Mouse (Mus musculus) cerebellum, postnatal 4 days (tissue): Measurements from ENCODE around the gene Mtrf1.
"Not testable (repeated sequence)": the region's sequence is repeated elsewhere in the genome, so short reads cannot be mapped to it uniquely, and the experiment has no call there.

Experiments used
- DNase-seq, 2 experiments: peaks; one replicate each; pipeline ENCODE4 v3.0.0; 2022; ENCODE audit warnings: low spot score in 2 of 2, mixed read lengths in 1 of 2

The Mtrf1 gene

DNA sequence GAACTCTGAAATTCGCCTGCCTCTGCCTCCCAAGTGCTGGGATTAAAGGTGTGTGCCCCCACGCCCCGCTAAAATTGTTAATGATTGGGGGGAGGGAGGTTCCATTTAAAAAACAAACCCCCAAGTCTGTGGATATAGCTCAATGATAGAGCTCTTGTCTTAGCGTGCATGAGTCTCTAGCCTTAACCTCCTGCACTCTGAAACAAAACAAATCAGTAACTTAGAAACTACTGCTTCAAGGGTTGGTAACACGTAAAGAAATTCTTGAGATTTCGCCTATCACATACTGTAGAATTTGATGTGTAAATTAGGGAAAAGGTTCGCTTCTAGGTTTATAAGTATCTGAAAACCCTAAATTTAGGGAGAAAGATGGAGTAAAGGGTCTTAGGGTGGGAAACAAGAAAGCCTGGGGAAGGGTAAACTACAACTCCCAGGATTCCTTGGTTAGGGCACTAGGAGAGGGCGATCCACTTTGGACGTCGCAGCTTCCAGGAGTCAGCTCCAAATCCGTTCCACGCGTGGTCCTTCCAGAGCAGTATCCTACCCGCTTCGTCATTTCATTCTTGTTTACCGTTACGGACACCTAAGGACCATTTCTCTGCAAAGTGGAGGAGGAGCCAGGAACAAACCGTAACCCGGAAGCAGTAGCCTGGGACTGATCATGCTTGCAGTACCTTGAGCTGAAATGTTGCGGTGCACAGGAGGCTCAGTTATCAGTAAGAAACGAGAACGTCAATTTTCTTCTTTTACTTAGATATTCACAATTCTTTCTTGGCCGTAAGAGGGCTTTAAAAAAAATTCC lies at the start of gene Mtrf1:
Mtrf1 (plus strand) TSS at position 452 of the 802 bp plus-strand sequence.
- peak in 1 of 2 experiments; percentile 47 for DNase-seq

GRCm38 (mm10) chr14:79358055-79358454 lies 39.5 kb upstream of the Mtrf1 start:
- DNase-seq = no peak

DNA sequence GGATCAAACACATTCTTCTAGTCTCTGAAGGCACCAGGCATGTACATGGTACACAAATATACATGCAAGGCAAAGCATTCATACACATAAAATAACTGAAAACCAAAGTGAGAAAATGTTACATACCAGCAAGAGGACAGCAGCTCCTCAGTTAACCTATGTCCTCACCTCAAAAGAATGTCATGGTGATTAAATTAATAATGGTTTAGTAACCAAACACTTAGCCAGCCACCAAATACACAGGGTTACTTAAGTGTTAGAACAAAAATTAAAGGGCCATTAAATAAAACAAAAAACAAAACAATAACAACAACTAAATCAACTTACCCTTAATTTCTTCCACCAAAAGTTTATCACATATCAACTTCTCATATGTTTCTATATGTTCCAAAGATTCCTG lies 20.5 kb upstream of the Mtrf1 start:
- no peak for DNase-seq

DNA sequence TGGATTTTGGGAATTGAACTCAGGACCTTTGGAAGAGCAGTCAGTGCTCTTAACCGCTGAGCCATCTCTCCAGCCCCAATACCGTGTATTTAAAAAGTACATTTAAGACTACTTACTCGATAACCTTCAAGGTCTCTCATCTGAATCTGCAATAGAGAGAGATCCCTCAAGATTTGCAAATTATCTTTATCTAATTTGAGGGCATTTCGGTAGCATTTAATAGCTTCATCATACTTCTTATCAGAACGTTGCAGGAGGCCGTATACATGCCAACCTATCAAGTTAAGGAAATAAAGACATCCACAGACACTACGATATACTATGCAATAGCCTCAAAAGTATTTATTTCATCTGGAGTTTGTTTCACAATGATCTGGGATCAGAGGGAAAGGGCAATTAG lies 14.5 kb upstream of the Mtrf1 start:
- DNase-seq = no peak

DNA sequence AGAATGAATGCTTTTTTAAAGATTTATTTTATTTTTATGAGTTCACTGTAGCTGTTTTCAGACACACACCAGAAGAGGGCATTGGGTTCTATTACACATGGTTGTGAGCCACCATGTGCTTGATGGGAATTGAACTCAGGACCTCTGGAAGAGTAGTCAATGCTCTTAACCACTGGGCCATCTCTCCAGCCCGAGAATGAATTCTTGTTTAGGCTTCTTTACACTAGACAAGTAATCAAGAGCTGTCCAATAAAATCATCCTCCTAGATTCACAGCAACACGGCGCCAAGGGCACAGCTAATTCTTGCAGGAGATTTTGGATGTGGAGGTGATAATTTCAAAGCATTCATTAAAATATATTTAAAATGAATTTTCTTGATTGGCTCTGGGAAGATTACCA lies 9.3 kb upstream of the Mtrf1 start:
- no peak for DNase-seq

DNA sequence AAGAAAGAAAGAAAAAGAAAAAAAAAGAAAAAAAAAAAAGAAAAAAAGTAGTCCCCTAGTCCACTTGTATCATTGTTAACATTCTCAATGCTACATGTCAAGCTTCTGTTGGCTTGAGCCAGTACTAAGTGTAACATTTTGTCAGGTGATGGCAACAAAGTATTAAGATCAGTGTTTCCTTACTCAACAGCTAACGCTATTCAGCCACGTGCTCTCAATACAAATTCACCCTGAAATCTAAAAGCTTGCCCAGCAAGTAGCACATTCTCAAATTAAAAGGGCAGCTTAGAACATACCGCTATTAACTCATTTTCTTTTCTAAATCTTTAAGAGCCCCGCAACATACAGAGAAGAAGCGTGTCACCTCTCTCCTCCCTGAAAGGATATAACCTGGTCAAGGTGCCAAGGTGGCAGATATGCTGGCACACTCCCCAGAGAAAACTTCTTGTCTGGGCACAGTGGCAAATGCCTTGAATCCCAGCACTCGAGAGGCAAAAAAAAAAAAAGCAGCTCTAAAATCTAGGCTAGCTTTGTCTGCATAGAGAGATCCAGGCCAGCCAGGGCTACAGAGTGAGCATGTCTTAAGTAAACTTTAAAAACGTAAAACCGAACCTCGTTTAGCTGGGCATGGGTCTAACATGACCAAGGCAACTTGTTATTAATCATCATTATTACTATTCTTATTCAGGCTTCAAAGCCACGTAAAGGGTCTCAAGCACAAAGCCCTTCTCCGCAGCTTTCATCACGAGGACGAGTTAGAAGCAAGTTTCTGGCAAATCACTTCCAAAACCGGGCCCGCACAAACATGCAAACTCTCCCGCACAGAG lies 7.9 kb upstream of the Mtrf1 start:
- DNase-seq = peak in 1 of 2 experiments; percentile 9

DNA sequence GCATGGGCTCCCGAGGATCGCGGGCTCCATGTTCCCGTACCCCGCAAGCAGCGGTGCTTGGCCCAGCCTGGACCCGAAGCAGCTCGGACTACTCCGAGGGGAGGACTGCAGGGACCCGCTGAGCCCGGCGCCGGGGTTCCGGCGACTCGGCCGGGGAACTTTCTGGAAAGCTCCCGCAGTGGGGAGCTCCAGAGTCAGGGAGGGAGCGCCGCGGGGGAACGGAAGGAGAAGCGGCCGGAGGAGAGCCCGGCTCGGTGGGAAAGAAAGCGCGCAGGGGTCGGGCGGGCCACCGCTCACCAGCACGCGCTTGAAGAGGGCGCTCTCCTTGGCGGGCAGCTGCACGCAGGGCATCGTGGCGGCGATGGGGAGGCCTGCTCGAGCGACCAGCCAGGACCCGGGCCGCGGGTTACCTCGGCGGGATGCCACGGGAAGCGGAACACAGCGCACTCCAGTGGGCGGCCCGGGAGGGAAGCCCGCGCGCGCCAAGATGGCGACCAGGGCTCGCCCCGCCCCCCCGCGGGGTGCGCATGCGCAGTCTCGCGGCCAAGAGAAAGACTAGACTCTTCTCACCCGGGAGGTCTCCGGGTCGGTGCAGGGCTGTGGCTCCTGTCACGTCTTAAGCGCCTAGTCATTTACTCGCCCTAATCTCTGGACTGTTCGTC lies 7.2 kb upstream of the Mtrf1 start, which contains the start of gene Naa16:
Naa16 (minus strand) TSS at position 514 of the 662 bp plus-strand sequence.
- DNase-seq = peak; percentile 91 to 96

DNA sequence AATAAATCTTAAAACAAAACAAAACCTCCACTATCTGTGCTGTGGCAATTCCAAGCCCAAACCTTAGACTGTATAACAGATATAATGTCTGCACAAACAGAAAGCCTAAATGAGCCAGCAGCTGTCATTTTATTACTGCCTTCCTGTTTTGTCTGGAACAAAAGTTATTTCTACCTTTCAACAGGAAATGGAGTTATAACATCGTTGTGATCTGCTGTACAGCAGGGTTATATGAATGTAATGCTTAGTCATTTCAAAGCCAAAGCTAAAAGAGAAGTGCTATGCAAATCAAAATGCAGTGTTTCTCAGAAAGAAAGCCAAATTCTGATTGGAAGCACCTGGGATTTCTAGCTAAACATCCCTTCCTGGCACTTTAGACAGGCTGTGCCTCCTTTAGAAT lies 4.3 kb upstream of the Mtrf1 start:
- no peak for DNase-seq

DNA sequence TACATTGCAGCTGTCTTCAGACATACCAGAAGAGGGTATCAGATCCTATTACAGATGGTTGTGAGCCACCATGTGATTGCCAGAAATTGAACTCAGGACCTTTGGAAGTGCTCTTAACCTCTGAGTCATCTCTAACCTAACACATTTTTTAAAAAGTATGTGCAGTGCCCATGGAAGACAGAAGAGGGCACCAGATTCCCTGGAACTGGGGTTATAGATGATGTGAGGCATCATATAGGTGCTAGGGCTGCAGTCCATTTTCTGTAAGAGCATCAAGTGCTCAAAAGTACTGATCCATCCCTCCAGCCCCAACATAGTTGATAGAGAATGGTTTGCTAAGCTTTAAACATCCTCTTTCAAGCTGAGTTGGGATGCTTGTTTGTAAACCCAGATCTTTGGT lies 3.0 kb upstream of the Mtrf1 start:
- no peak for DNase-seq

- DNase-seq = no peak
These were observed 10.1 kb downstream of the Mtrf1 start for GRCm38 (mm10) chr14:79407641-79408040.

DNA sequence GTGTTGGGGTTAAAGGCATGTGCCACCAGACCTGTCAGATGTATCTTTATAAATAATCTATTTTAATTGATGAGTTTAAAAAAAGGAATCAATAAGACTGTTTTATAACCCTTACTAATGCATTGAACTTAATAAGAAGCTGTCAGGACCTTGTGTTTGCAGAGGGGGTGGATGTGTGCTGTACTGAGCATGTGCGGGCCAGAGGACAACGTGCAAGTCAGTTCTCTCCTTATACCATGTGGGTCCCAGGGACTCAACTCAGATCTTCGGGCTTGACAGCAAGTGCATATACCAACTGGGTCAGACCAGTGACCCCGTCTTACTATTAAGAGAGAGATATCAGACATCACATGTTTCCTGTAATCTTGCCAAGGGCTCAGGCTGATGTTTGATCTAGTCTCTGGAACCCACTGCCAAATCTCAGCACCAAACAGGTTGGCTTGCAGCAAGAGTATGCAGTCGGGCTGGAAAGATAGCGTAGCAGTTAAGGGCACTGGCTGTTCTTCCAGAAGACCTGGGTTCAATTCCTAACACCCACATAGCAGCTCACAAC lies 11.8 kb downstream of the Mtrf1 start:
- DNase-seq = no peak

DNA sequence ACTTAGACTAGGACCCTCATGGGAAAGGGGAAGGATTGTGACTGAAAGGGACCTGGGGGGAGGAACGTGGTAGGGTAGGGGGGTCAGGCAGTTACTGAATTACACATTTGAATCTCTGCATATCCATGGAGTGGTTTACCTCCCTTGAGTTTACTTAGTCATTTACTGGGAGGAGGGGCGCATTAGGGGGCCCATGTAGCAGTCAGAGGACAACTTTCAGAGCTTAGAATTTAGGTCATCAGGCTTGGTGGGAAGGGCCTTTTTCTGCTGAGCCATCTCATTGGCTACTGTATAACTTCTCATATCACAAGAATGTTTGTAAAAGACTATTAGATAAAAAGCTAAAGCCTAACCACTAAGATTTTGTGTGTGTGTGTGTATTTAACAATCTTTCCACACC lies 13.1 kb downstream of the Mtrf1 start:
- DNase-seq = no peak

- no peak for DNase-seq
These were observed 15.5 kb downstream of the Mtrf1 start for GRCm38 (mm10) chr14:79413121-79413520.

- no peak for DNase-seq
These were observed 22.6 kb downstream of the Mtrf1 start for GRCm38 (mm10) chr14:79420083-79420685.

DNA sequence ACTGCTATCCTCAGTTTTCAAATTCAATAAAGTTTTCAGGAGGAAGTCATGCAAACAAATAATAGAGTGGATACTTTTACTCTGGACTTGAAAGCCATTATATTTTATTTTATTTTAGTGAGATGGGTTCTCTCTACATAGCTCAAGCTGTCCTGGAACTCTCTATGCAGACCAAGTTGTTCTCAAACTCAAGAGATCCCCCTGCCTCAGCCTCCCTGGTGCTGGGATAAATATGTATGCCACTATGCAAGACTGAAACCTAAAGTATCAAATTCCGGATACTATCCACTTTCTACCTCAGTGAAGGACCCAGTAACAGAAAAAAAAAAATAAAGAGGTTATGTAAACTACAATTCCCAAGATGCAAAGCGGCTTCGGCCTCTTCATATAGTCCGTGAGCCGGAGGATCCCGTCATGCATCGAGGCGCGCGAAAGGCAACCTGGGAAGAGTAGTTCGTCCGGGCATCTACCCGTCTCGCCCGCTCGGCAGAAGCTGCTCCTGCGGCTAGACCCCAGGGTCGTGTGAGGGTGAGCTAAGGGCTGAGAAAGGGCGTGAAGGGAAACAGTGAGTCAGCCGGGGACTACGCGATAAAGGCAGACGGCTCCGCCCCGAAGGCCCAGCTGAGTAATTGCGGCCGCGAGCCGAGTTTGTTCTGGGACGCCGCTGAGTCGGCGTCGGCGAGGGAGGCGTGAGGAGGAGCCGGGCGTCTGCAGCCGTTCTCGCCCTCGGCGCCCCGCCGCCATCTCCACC lies 28.6 kb downstream of the Mtrf1 start, which contains the start of gene Kbtbd7:
Kbtbd7 (plus strand) TSS at position 533 of the 751 bp plus-strand sequence.
- peak; percentile 72 to 86 for DNase-seq

- DNase-seq = not testable (repeated sequence)
These were observed 29.3 kb downstream of the Mtrf1 start for GRCm38 (mm10) chr14:79426730-79427365.

GRCm38 (mm10) chr14:79434068-79434467 lies 36.5 kb downstream of the Mtrf1 start:
- no peak for DNase-seq

- no peak for DNase-seq
These were observed 43.1 kb downstream of the Mtrf1 start for GRCm38 (mm10) chr14:79440655-79441054.

DNA sequence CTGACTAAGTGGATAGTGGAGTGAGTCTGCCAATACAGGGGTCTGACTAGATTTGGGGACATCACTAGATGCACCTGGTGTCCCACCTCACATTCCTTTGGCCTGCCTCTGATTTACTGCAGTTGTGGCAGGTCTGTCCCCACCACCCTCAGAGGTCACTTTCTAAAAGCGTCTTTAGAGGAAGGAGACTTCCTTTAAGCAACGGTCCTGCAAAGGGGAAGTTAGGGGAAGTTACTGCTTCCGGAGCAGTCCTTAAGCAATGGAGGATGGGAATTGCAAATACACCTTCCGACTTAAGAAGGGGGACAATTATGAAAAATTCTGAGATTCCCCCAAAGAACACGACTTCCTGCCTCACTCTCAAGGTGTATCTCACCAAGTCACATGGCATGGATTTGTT lies 43.9 kb downstream of the Mtrf1 start:
- DNase-seq = no peak

DNA sequence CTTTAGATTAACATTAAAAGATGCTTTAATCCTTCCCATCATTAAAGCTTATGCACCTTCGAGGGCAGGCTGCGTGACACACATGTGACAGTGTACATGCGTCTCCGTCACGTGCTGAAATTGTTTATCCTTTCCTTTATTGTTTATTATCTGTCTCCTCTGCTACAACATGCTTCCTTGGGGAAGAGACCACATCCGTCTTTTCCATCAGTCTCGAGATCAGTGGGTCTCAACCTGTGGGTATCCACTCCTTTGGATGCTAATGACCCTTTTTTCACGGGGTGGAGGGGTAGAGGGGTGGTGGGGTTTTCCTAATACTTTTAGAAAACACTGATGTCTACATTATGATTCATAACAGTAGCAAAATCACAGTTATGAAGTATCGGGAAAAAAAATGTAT lies 47.0 kb downstream of the Mtrf1 start:
- no peak for DNase-seq
